Mouse (Mus musculus) urinary bladder, postnatal 10 days (tissue): ENCODE results near the gene Lmo2.

Experiments
- DNase-seq: peaks from one replicate; pipeline ENCODE4 v3.0.0; 2022; ENCODE audit warnings: low spot score

Gene Lmo2

GRCm38 (mm10) chr2:103957649-103958546 lies at the start of gene Lmo2:
Lmo2 (plus strand) TSS chr2:103957986.
- no peak for DNase-seq

GRCm38 (mm10) chr2:103910601-103911000 lies 47.2 kb upstream of the Lmo2 start:
- DNase-seq, result no peak

- no peak for DNase-seq
Measured at GRCm38 (mm10) chr2:103912481-103913251, 45.1 kb upstream of the Lmo2 start.

GRCm38 (mm10) chr2:103913252-103913650 lies 44.5 kb upstream of the Lmo2 start:
- no peak for DNase-seq

- no peak for DNase-seq
Measured at GRCm38 (mm10) chr2:103916069-103916468, 41.7 kb upstream of the Lmo2 start.

GRCm38 (mm10) chr2:103917375-103917774 lies 40.4 kb upstream of the Lmo2 start:
- no peak for DNase-seq

- DNase-seq, result no peak
Measured at GRCm38 (mm10) chr2:103918375-103918774, 39.4 kb upstream of the Lmo2 start.

- DNase-seq, result no peak
Measured at GRCm38 (mm10) chr2:103919488-103919887, 38.3 kb upstream of the Lmo2 start.

- DNase-seq, result no peak
Measured at GRCm38 (mm10) chr2:103926586-103927113, 31.1 kb upstream of the Lmo2 start.

GRCm38 (mm10) chr2:103927610-103928145 lies 30.1 kb upstream of the Lmo2 start:
- DNase-seq, result no peak

GRCm38 (mm10) chr2:103930306-103931019 lies 27.3 kb upstream of the Lmo2 start:
- no peak for DNase-seq

- no peak for DNase-seq
Measured at GRCm38 (mm10) chr2:103931511-103931911, 26.3 kb upstream of the Lmo2 start.

GRCm38 (mm10) chr2:103932025-103932424 lies 25.8 kb upstream of the Lmo2 start:
- DNase-seq, result no peak

- no peak for DNase-seq
Measured at GRCm38 (mm10) chr2:103932480-103932879, 25.3 kb upstream of the Lmo2 start.

GRCm38 (mm10) chr2:103934270-103934669 lies 23.5 kb upstream of the Lmo2 start:
- no peak for DNase-seq

GRCm38 (mm10) chr2:103934670-103935069 lies 23.1 kb upstream of the Lmo2 start:
- DNase-seq, result no peak

- DNase-seq, result no peak
Measured at GRCm38 (mm10) chr2:103935691-103936435, 21.9 kb upstream of the Lmo2 start.

- no peak for DNase-seq
Measured at GRCm38 (mm10) chr2:103936666-103937065, 21.1 kb upstream of the Lmo2 start.

GRCm38 (mm10) chr2:103937670-103938069 lies 20.1 kb upstream of the Lmo2 start:
- no peak for DNase-seq

- no peak for DNase-seq
Measured at GRCm38 (mm10) chr2:103938573-103938972, 19.2 kb upstream of the Lmo2 start.

- DNase-seq, result no peak
Measured at GRCm38 (mm10) chr2:103939003-103939402, 18.8 kb upstream of the Lmo2 start.
